11 mouse cellular contexts compared by ENCODE assay signal in the genomic region with DNA sequence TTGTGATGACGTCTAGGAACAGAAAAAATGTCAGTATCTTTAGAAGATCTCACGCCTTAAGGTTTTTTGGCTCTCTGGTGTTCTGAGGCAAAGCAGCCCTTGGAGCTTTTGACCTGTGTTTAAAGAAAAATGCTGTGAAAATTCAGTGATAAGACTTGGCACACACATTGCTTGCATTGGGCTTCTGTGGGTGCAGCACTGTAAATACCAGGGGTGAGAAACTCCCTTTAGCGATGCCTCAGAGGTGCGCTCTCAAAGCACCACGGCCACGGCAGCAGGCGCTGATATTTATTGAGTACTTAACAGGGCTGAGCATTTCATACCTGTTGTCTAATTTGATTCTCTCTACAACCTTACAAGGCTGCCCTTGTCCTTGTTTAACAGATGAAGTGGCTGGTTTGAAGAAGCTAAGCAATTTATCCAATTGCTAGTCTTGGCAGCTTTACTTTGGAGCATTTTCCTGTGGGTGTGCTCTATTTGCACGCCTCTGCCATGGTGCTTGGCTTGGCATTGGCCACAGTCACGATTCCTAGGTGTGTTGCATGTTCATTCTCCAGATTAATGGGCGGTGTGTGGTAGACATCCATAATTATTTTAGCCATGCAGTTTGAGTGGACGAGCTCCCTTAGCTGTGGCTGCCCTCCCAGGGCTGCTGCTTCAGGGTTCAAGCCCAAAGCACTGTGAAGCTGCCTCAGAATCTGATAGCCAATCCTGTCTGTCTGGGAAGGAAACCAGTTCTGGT. TPM values are rescaled to one million over a fixed set of nuclear protein-coding genes. Genes with fewer than 3 reads are reported as not detected.
A peak's percentile ranks its signal among the peaks of the same experiment; 100 is the strongest.
DNase-seq lines count a peak whose midpoint lies in the region; ATAC-seq and TF ChIP-seq lines count a peak whose summit lies in the region.
"Had no signal": no experiment of that assay in that cellular context is flagged by ENCODE, and none has a peak within 500 bp of the region (broad histone marks: within the 10 kb centered on the region; RNA-seq: fewer than 3 reads in every experiment).

No protein-coding gene starts in this region.

- TF ChIP-seq CTCF in left cerebral cortex, adult 2 months (IDR thresholded peaks at IDR 0.05): no peak
- TF ChIP-seq CTCF in spleen, adult 2 months (IDR thresholded peaks at IDR 0.05; ENCODE audit: extremely low read depth, insufficient read depth, insufficient read length, insufficient replicate concordance): no peak

- no peak overlapping the region for H3K4me3 ChIP-seq in left cerebral cortex, adult 2 months
- no peak overlapping the region for H3K4me3 ChIP-seq in spleen, adult 2 months (ENCODE audit: extremely low read depth, insufficient read depth, insufficient read length)
- H3K4me3 ChIP-seq: neural tube, embryonic 12.5 days had no signal

- peaks cover 19% of the 10 kb centered on the region; the same call in 1 of the 2 replicates for H3K4me1 ChIP-seq in spleen, adult 2 months (ENCODE audit: control insufficient read depth, insufficient read depth, insufficient read length)

- TF ChIP-seq POLR2A in spleen, adult 2 months (IDR thresholded peaks at IDR 0.05; ENCODE audit: low read depth, low read length): no peak

- no peaks in the 10 kb centered on the region; the same call in 1 of the 2 replicates for H3K36me3 ChIP-seq in spleen, adult 2 months (ENCODE audit: control insufficient read depth, insufficient read depth, low read length)

- intact Hi-C loops in left cerebral cortex, adult 2 months (cut with DNase I): no loop called here

- no peak for ATAC-seq in erythroid progenitor cell, adult 5-6 weeks (replicated peaks; ENCODE audit: low FRiP score, poor library complexity, severe bottlenecking)

- DNase-seq in frontal cortex, adult 2 months (ENCODE audit: extremely low spot score in 1 of 2, low spot score in 1 of 2): peak; percentile 61 to 70
- DNase-seq in frontal cortex, postnatal 10 days (ENCODE audit: low spot score in 2 of 2): no peak
- DNase-seq in left cerebral cortex, adult 2 months (ENCODE audit: extremely low spot score in 1 of 2, low spot score in 2 of 2): peak in 1 of 2 experiments; percentile 44
- DNase-seq in left cerebral cortex, adult 11 months (ENCODE audit: low spot score): no peak
- DNase-seq in spleen, adult 2 months (ENCODE audit: low read depth in 1 of 2, low spot score in 2 of 2): no peak
- DNase-seq in spleen, adult 12 weeks (ENCODE audit: low spot score): no peak
- no peak for DNase-seq in gastrocnemius, postnatal 4 days (ENCODE audit: low spot score in 2 of 2)
- DNase-seq: cerebellum, adult 8-10 months; gastrocnemius, postnatal 25 days had no signal

- H3K27me3 ChIP-seq in spleen, adult 2 months (ENCODE audit: control insufficient read depth, insufficient read depth, low read length): no peaks in the 10 kb centered on the region
- H3K27me3 ChIP-seq: neural tube, embryonic 12.5 days had no signal

- peak overlapping the region; percentile 79 for H3K27ac ChIP-seq in left cerebral cortex, adult 2 months
- H3K27ac ChIP-seq in spleen, adult 2 months (ENCODE audit: insufficient read depth, low read length): peak overlapping the region; percentile 60
- H3K27ac ChIP-seq: neural tube, embryonic 12.5 days had no signal

- 78% methylated on average over 11 of the region's 11 CpGs for WGBS in spleen, adult 2 months

RNA-seq across cellular contexts. Expression of a gene that starts 19.7 kb away (rescaled TPM):
- 31.8 and 35.8 TPM in 2 replicates for polyA plus RNA-seq in frontal cortex, adult 2 months (2012; rRNA removed)
- 10 to 100 TPM; 38.3 to 38.7 TPM for total RNA-seq in left cerebral cortex, adult 2 months (2021)
- 15.9 and 22.9 TPM in 2 replicates for polyA plus RNA-seq in spleen, adult 2 months (2012; rRNA removed)
- total RNA-seq in erythroid progenitor cell, adult 5-6 weeks (2015; ENCODE audit: low replicate concordance): 1.8 and 3.4 TPM in 2 replicates
- total RNA-seq in erythroid progenitor cell, adult 5-6 weeks (2017; ENCODE audit: low replicate concordance): 1.2 and 5.3 TPM in 2 replicates
- 10 to 100 TPM; 40.6 to 46.5 TPM for total RNA-seq in gastrocnemius, postnatal 4 days (2021)

Comparison
In these comparisons a context has a peak if more than half of its experiments do, and no peak if none do; other contexts are left out.
1. DNase-seq: peak in frontal cortex, adult 2 months (2 of 2); none in frontal cortex, postnatal 10 days (0 of 2), left cerebral cortex, adult 11 months (single experiment), spleen, adult 2 months (0 of 2), spleen, adult 12 weeks (single experiment) and gastrocnemius, postnatal 4 days (0 of 2).
2. RNA of a gene that starts 19.7 kb away (total RNA-seq): 40.6 to 46.5 TPM in gastrocnemius, postnatal 4 days and 38.3 to 38.7 TPM in left cerebral cortex, adult 2 months; 1.2 to 5.3 TPM in erythroid progenitor cell, adult 5-6 weeks; every median in the first group is over 4 times any median in the second.